Mouse (Mus musculus) liver, embryonic 11.5 days (tissue): ENCODE measurements around the gene Cpvl. TPM values are rescaled to one million over a fixed set of nuclear protein-coding genes. Genes with fewer than 3 reads are reported as not detected.
A peak's percentile ranks its signal among the peaks of the same experiment; 100 is the strongest.

ENCODE experiments used
- ATAC-seq: fragments of 200-750 bp; cut with Nextera tagmentation; replicated peaks from 2 replicates; pipeline ENCODE4 v1.8.0; 2017; ENCODE audit warnings: moderate number of reproducible peaks, mild to moderate bottlenecking, moderate TSS enrichment, moderate library complexity; ENCODE audit not compliant: low FRiP score
- DNase-seq: peaks from one replicate; pipeline ENCODE4 v3.0.0-alpha.2; 2017; ENCODE audit warnings: low spot score
- H3K27ac ChIP-seq: fragments of 300-500 bp; sonication (generic); 2 replicates; pipeline ENCODE4 v1.5.1; 2014; ENCODE audit warnings: mild to moderate bottlenecking, low read depth, low read length, control low read depth
- H3K27me3 ChIP-seq: fragments of 300-500 bp; sonication (generic); replicated peaks from 2 replicates; pipeline ENCODE4 v1.6.1; 2014; ENCODE audit warnings: low read length, mixed read lengths; ENCODE audit not compliant: control insufficient read depth, insufficient read depth
- H3K36me3 ChIP-seq: fragments of 300-500 bp; sonication (generic); 2 replicates; pipeline ENCODE4 v1.6.1; 2014; ENCODE audit warnings: mild to moderate bottlenecking, low read length, moderate library complexity, mixed read lengths; ENCODE audit not compliant: control insufficient read depth, insufficient read depth
- H3K4me1 ChIP-seq: fragments of 300-500 bp; sonication (generic); replicated peaks from 2 replicates; pipeline ENCODE4 v1.6.1; 2014; ENCODE audit warnings: low read length, mixed read lengths; ENCODE audit not compliant: control insufficient read depth, insufficient read depth
- H3K4me2 ChIP-seq: fragments of 300-500 bp; sonication (generic); 2 replicates; pipeline ENCODE4 v1.6.1; 2014; ENCODE audit warnings: mild to moderate bottlenecking, control low read depth, moderate library complexity
- H3K4me3 ChIP-seq: fragments of 300-500 bp; sonication (generic); 2 replicates; pipeline ENCODE4 v1.5.1; 2014; ENCODE audit warnings: low read depth, low read length, control low read depth
- H3K9ac ChIP-seq: fragments of 300-500 bp; sonication (generic); 2 replicates; pipeline ENCODE4 v1.6.1; 2014; ENCODE audit warnings: low read depth, low read length, control low read depth
- H3K9me3 ChIP-seq: fragments of 300-500 bp; sonication (generic); 2 replicates; pipeline ENCODE4 v1.6.1; 2016; ENCODE audit warnings: low read length, inconsistent platforms, mixed read lengths; ENCODE audit not compliant: control insufficient read depth
- WGBS: fragments of 180-500 bp; shearing (Covaris S2); extraction: QIAGEN DNeasy Blood & Tissue Kit; methylation state at CpG from one replicate; pipeline ENCODE4 v1.1.7; 2014; 5-methylcytosine and 5-hydroxymethylcytosine counted together
- polyA plus RNA-seq: library from polyadenylated mRNA; unstranded; fragments of >200 nt; fragmentation: Nextera tagmentation; extraction: Ambion mirVana; gene quantifications from 2 replicates; pipeline ENCODE4 v1.2.1, GENCODE M21; 2014

Gene Cpvl
- polyA plus RNA-seq, 1 experiment from 2014 or later = not detected

GRCm38 (mm10) chr6:53881235-53881606 lies 97.2 kb downstream of the Cpvl start:
- Histone ChIP-seq H3K4me2 (peak overlapping the region; percentile 46), H3K9me3 (no peaks in the 10 kb centered on the region), H3K36me3 (no peaks in the 10 kb centered on the region), H3K27me3 (no peaks in the 10 kb centered on the region; the same call in 1 of the 2 replicates), H3K27ac (no peak overlapping the region), H3K9ac (no peak overlapping the region), H3K4me1 (no peaks in the 10 kb centered on the region), H3K4me3 (no peak overlapping the region)
- 38% methylated on average over 5 of the region's 5 CpGs for WGBS
- DNase-seq = no peak
- no peak for ATAC-seq

GRCm38 (mm10) chr6:53880530-53881234 lies 97.8 kb downstream of the Cpvl start:
- ATAC-seq (no peak), DNase-seq (no peak)
- WGBS = 23% methylated on average over 14 of the region's 14 CpGs
- Histone ChIP-seq H3K9ac (no peak overlapping the region), H3K4me1 (no peaks in the 10 kb centered on the region), H3K27me3 (no peaks in the 10 kb centered on the region; the same call in 1 of the 2 replicates), H3K4me3 (no peak overlapping the region), H3K36me3 (no peaks in the 10 kb centered on the region), H3K27ac (no peak overlapping the region), H3K9me3 (no peaks in the 10 kb centered on the region), H3K4me2 (peak overlapping the region; percentile 46)

GRCm38 (mm10) chr6:53879567-53879966 lies 98.9 kb downstream of the Cpvl start:
- Histone ChIP-seq H3K4me3 (no peak overlapping the region), H3K36me3 (no peaks in the 10 kb centered on the region), H3K27me3 (no peaks in the 10 kb centered on the region; the same call in 1 of the 2 replicates), H3K9me3 (no peaks in the 10 kb centered on the region), H3K4me2 (no peak overlapping the region), H3K9ac (no peak overlapping the region), H3K4me1 (no peaks in the 10 kb centered on the region), H3K27ac (no peak overlapping the region)
- WGBS = 80% methylated on average over 8 of the region's 8 CpGs
- ATAC-seq (no peak), DNase-seq (no peak)

GRCm38 (mm10) chr6:53874881-53875429 lies 103.5 kb downstream of the Cpvl start:
- H3K4me1 ChIP-seq = no peaks in the 10 kb centered on the region
- H3K27me3 ChIP-seq = no peaks in the 10 kb centered on the region
- no peak overlapping the region for H3K27ac ChIP-seq
- WGBS = 76% methylated on average over 9 of the region's 9 CpGs
- DNase-seq (no peak), ATAC-seq (no peak)
- no peaks in the 10 kb centered on the region for H3K36me3 ChIP-seq
- H3K9ac ChIP-seq = no peak overlapping the region
- no peaks in the 10 kb centered on the region for H3K9me3 ChIP-seq
- no peak overlapping the region for H3K4me2 ChIP-seq
- no peak overlapping the region for H3K4me3 ChIP-seq

GRCm38 (mm10) chr6:53871903-53872302 lies 106.6 kb downstream of the Cpvl start:
- no peak overlapping the region for H3K4me2 ChIP-seq
- H3K27me3 ChIP-seq = no peaks in the 10 kb centered on the region
- no peak overlapping the region for H3K9ac ChIP-seq
- WGBS = 94% methylated on average over 6 of the region's 6 CpGs
- H3K27ac ChIP-seq = no peak overlapping the region
- no peak for DNase-seq
- ATAC-seq = no peak
- no peaks in the 10 kb centered on the region for H3K36me3 ChIP-seq
- no peaks in the 10 kb centered on the region for H3K9me3 ChIP-seq
- no peaks in the 10 kb centered on the region for H3K4me1 ChIP-seq
- no peak overlapping the region for H3K4me3 ChIP-seq

- no peak for DNase-seq
- H3K4me3 ChIP-seq = no peak overlapping the region
- no peak overlapping the region for H3K4me2 ChIP-seq
- H3K27ac ChIP-seq = no peak overlapping the region
- H3K9me3 ChIP-seq = no peaks in the 10 kb centered on the region
- H3K9ac ChIP-seq = no peak overlapping the region
- no peaks in the 10 kb centered on the region for H3K27me3 ChIP-seq
- WGBS = 60% methylated on average over 2 of the region's 2 CpGs
- no peaks in the 10 kb centered on the region for H3K36me3 ChIP-seq
- no peak for ATAC-seq
- no peaks in the 10 kb centered on the region for H3K4me1 ChIP-seq
Measured at GRCm38 (mm10) chr6:53863011-53863410, 115.5 kb downstream of the Cpvl start.

- Histone ChIP-seq H3K27ac (no peak overlapping the region), H3K36me3 (no peaks in the 10 kb centered on the region), H3K9me3 (no peaks in the 10 kb centered on the region), H3K27me3 (no peaks in the 10 kb centered on the region), H3K9ac (no peak overlapping the region), H3K4me1 (no peaks in the 10 kb centered on the region), H3K4me3 (no peak overlapping the region), H3K4me2 (no peak overlapping the region)
- DNase-seq (no peak), ATAC-seq (no peak)
- 59% methylated on average over 1 of the region's 1 CpGs for WGBS
Measured at GRCm38 (mm10) chr6:53859106-53859505, 119.4 kb downstream of the Cpvl start.

GRCm38 (mm10) chr6:53857822-53858221 lies 120.6 kb downstream of the Cpvl start:
- WGBS = 73% methylated on average over 7 of the region's 7 CpGs
- no peak for ATAC-seq
- Histone ChIP-seq H3K4me1 (no peaks in the 10 kb centered on the region), H3K36me3 (no peaks in the 10 kb centered on the region), H3K4me3 (no peak overlapping the region), H3K9ac (no peak overlapping the region), H3K9me3 (no peaks in the 10 kb centered on the region), H3K27ac (no peak overlapping the region), H3K4me2 (no peak overlapping the region), H3K27me3 (no peaks in the 10 kb centered on the region)
- no peak for DNase-seq

GRCm38 (mm10) chr6:53856775-53857174 lies 121.7 kb downstream of the Cpvl start:
- Histone ChIP-seq H3K4me3 (no peak overlapping the region), H3K27me3 (no peaks in the 10 kb centered on the region), H3K4me2 (no peak overlapping the region), H3K9ac (no peak overlapping the region), H3K9me3 (no peaks in the 10 kb centered on the region), H3K36me3 (no peaks in the 10 kb centered on the region), H3K4me1 (no peaks in the 10 kb centered on the region), H3K27ac (no peak overlapping the region)
- ATAC-seq (no peak), DNase-seq (no peak)
- 80% methylated on average over 2 of the region's 2 CpGs for whole genome bisulfite sequencing
